Mouse (Mus musculus): ENCODE data around the gene Olfr1446. TPM values are rescaled to one million over a fixed set of nuclear protein-coding genes. Genes with fewer than 3 reads are reported as not detected.

Olfr1446 gene
- not detected for total RNA-seq (2021)
- long read RNA-seq, experiment 1 = 0 reads
- long read RNA-seq, experiment 2 = 0 reads

DNA sequence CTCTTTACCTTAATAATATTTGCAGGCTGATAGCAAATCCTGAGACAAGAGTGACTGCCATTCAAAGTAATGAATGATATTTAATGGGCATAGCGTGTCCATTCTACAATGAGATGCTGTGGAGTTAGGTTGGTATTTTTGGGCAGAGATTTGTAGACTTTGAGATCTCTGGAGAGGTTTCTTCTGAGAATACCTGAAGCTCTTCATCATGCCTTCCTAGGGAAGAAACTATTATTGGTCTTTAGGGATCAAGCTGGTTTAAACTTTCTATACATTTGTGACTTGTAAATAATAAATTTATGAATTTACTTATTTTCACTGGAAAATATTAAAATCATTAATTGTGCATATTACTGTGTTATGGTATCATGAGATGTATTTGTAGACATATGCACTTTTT, at the start of gene Olfr1446:
Gene Olfr1446, minus strand, starts transcription at position 101 of the 400 bp plus-strand sequence.
- intact Hi-C loops (cut with DNase I) = no loop called here
- no peak for DNase-seq

DNA sequence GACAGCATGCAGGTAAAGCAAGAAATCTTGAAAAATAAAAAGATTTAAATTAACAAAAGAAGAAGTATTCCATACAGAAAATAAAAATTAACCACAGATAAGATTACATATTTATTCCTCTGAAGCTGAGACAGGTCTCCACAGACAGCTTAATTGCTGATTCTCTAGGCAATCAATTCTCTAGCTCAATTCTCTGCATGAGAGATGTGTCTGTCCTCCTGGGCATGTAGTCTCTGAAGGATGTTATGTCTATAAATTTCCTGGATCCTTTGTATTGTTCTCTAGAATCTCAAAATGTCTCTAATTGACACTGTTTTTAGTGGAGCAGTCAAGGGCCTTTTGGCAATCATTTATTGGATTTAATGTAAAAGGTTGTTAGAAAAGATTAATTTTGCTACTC, 37.2 kb upstream of the Olfr1446 start, which contains the start of gene Olfr1449:
Gene Olfr1449, plus strand, starts transcription at position 301 of the 400 bp plus-strand sequence.
- intact Hi-C loops (cut with DNase I) = no loop called here
- DNase-seq = no peak

DNA sequence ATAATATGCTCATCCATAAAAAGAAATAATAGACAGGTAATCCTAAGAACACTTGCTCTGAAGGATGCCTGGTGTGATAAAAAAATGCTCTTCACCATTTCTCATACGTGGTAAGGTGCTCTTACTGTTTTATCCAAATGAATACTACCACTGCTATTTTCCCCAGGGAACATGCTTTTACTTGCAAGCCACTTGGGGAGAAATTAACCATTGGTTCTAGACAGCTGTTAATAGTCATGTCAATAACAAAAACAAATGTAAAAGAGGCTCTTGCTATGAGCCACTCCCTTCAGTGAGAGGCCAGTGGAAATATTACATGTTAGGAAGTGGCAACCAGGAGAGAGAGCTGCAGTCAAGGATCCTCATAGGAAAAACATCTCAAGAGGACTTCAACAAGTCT, 31.0 kb upstream of the Olfr1446 start, which contains the start of gene Olfr1448:
Gene Olfr1448, minus strand, starts transcription at position 101 of the 400 bp plus-strand sequence.
- no peak for DNase-seq
- intact Hi-C loops (cut with DNase I) = no loop called here

DNA sequence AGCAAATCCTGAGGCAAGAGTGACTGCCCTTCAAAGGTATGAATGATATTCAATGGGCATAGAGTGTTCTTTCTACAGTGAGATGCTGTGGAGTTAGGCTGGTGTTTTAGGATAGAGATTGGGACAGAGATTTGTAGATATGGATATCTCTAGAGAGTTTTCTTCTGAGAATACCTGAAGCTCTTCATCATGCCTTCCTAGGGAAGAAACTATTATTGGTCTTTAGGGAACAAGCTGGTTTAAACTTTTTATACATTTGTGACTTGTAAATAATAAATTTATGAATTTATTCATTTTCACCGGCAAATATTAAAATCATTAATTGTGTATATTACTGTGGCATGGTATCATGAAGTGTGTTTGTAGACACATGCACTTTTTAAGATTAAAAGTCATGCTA, 10.3 kb upstream of the Olfr1446 start, which contains the start of gene Olfr1447:
Gene Olfr1447, minus strand, starts transcription at position 101 of the 400 bp plus-strand sequence.
- intact Hi-C loops (cut with DNase I) = no loop called here
- DNase-seq = no peak

DNA sequence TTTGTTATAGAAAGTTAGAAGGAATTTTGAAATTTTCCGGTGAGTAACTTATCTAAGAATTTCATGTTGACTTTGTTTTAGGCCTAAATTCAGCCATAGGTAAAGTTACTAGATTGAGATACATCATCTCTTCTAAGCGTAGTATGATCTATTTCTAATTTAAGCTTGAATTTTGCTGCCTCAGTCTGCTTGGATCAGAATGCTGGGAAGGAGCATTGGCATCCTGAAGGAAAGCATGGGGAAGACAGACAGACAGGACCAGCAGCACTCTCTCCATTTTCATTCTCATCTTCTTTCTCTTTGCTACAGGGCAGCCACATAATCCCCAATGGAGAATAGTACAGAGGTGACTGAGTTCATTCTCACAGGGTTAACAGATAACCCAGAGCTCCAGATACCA, 9.8 kb downstream of the Olfr1446 start, which contains the start of gene Olfr1445:
Gene Olfr1445, plus strand, starts transcription at position 301 of the 400 bp plus-strand sequence.
- intact Hi-C loops (cut with DNase I) = no loop called here
- DNase-seq = no peak

DNA sequence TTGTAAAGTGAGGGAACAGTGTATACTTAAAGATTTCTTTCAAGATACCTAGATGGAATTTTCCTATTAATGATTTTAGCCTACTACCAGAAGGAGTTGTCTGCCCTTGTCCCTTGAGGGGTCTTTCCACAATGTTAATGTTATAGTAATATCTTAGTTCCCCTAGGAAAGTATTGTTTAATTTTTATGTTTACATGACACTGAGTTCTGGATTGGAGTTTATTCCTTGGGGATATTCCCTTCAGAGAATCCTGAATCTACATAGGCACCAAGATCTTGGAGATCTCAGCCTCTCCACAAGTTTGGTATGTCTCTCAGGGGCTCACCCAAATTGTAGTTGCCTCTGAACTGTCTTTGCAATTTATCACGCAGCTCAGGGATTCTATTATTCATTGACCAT, 36.3 kb downstream of the Olfr1446 start, which contains the start of gene Olfr1444:
Gene Olfr1444, plus strand, starts transcription at position 301 of the 400 bp plus-strand sequence.
- intact Hi-C loops (cut with DNase I) = no loop called here
- DNase-seq = no peak

DNA sequence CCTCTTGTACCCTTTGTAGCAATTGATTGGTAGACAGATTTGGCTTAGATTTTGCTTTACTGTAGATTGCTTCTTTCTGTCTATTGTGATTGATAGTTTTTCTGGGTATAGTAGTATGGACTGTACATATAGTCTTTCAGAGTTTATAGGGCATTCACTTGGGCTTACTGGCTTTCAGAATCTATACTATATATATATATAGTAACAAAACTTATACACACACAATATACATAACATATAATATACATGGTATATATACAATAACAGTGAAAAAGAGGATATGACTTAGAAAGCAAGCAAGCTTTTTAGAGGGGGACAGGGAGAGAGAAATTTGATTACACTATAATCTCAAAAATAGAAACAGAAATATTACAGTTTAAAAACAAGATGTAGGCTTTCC, 46.9 kb downstream of the Olfr1446 start, which contains the start of gene Gm5244:
Gene Gm5244, plus strand, starts transcription at position 301 of the 400 bp plus-strand sequence.
- intact Hi-C loops (cut with DNase I) = no loop called here
- no peak for DNase-seq

DNA sequence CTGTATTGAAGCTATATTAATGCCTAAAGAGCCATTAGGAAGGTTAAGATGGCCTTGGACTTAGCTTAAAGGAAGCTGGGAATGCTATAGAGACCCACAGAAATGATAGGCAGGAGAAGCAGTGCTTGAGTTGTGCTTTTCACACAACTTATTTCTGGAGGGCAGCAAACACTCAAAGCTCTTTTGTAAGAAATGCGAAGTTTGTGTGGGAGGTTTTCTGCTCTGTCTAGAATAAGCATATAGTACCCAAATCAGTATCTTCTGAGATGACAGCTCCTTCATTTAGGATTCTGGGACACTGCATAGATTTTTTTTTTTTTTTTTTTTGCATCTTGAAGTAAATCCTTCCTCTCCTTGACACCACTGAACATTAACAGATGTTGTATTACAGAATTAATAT, 54.8 kb downstream of the Olfr1446 start:
- intact Hi-C loops (cut with DNase I) = no loop called here
- DNase-seq = no peak

Other genes with a start within 250 kb of the Olfr1446 start
- not detected for gene Olfr1442, start 223.1 kb downstream of the Olfr1446 start, total RNA-seq (2021)
- gene Olfr1443, start 215.4 kb downstream of the Olfr1446 start, total RNA-seq (2021) = not detected
- gene Keg1, start 197.7 kb downstream of the Olfr1446 start, total RNA-seq (2021) = not detected
- gene Cntf, start 127.9 kb downstream of the Olfr1446 start, total RNA-seq (2021) = 1 to 10 TPM; 1.5 to 3.4 TPM
- gene Zfp91, start 97.4 kb downstream of the Olfr1446 start, total RNA-seq (2021) = 100 to 1,000 TPM; 112 to 114 TPM
- under 1 TPM; 0.25 to 0.31 TPM for gene Lpxn, start 97.3 kb downstream of the Olfr1446 start, total RNA-seq (2021)
- not detected for gene Gm5244, start 46.8 kb downstream of the Olfr1446 start, total RNA-seq (2021)
- not detected for gene Olfr1444, start 36.2 kb downstream of the Olfr1446 start, total RNA-seq (2021)
- not detected for gene Olfr1445, start 9.7 kb downstream of the Olfr1446 start, total RNA-seq (2021)
- not detected for gene Olfr1447, start 10.2 kb upstream of the Olfr1446 start, total RNA-seq (2021)
- gene Olfr1448, start 30.9 kb upstream of the Olfr1446 start, total RNA-seq (2021) = not detected
- not detected for gene Olfr1449, start 37.3 kb upstream of the Olfr1446 start, total RNA-seq (2021)
- gene Olfr1450, start 56.7 kb upstream of the Olfr1446 start, total RNA-seq (2021) = not detected
- not detected for gene Olfr1451, start 101.5 kb upstream of the Olfr1446 start, total RNA-seq (2021)
- not detected for gene Olfr1453, start 134.8 kb upstream of the Olfr1446 start, total RNA-seq (2021)
- gene Olfr1454, start 167.1 kb upstream of the Olfr1446 start, total RNA-seq (2021) = not detected
- gene Olfr1457, start 204.4 kb upstream of the Olfr1446 start, total RNA-seq (2021) = not detected
- not detected for gene Olfr1458, start 213.3 kb upstream of the Olfr1446 start, total RNA-seq (2021)